Mouse (Mus musculus) adrenal gland, adult 8-10 months (tissue): Measurements from ENCODE around the gene Map3k21. TPM values are rescaled to one million over a fixed set of nuclear protein-coding genes. Genes with fewer than 3 reads are reported as not detected.

Experiments
- DNase-seq: peaks from one replicate; pipeline ENCODE4 v3.0.0; 2022
- total RNA-seq, 4 experiments: library from RNA; stranded (reverse); gene quantifications; 2 replicates each; pipeline ENCODE4 v1.2.4; 2022

The Map3k21 gene
- total RNA-seq, 4 experiments from 2014 or later: 1.5 to 2.9 (median 1.7) TPM

DNA sequence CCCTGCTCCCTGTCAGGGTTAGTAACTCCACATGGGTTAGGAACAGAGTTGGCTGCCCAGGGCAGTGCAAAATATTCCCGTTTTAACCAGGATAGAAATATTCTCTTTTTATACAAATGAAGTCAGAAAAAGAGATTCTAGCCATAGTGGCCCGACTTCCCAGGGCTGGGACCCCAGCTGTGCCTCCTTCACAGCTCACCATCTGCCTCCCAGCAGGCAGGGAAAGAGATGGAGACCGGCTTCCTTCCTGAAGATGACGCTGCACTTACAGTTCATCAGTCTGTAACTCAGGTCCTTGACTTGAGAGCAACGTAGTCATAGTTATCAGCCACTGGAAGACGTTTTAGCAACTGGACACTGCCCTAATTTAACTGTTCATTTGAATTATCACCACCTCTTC lies 70.6 kb downstream of the Map3k21 start:
- DNase-seq: no peak

DNA sequence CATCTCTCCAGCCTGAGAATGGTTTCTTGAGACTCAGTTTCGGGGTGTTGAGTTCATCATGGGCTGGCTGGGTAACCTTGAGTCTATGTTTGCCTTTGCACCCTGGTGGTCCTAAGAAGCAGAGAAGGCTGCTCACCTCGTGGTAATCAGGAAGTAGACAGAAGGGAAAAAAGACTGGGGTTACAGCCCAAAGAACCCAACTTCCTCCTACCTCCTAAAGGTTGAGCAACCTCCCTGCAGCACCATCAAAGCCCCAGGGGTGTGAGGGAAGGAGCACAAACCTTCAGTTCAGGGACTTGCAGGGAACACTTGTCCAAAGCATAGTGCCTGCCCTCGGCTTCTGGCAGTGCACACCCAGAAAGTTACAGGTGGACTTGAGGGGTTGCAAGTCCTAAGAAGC lies 73.3 kb downstream of the Map3k21 start:
- no peak for DNase-seq

DNA sequence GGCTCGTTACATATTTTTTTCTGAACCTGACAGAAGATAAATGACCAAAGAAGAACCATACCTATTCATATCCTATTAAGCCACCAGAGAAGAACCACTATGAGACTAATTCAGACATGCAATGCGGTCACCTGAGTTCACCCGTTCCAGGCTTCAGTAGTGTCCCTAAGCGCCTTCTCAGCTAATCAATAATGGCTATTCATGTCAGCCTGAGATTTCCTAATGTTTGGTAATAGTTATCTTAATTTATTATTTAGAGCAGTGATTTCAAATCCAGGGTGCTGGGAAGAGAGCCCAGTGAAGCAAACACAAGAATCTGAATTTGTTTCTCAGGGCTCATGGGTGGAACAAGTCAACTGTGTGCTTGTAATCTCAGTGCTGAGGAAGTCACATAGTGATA lies 73.9 kb downstream of the Map3k21 start:
- DNase-seq: no peak

DNA sequence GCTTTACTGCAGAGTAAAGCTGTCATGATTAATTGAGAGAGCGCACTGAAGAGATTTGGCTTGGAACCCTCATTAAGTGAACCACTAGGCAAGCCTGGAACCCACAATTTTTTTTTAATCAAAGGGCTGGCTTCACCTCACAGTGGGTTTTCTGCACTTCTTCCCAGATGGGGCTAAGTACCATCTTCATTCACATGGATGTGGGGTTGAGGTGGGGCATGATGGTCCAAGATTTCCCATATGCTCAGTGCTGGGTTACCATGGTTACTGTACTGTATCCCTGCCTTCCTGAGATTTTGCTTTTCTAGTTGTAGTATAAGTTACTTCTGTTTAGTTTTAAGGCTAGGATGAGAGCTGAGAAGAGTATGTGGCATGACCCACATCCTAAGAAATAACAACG lies 75.1 kb downstream of the Map3k21 start:
- DNase-seq: no peak

DNA sequence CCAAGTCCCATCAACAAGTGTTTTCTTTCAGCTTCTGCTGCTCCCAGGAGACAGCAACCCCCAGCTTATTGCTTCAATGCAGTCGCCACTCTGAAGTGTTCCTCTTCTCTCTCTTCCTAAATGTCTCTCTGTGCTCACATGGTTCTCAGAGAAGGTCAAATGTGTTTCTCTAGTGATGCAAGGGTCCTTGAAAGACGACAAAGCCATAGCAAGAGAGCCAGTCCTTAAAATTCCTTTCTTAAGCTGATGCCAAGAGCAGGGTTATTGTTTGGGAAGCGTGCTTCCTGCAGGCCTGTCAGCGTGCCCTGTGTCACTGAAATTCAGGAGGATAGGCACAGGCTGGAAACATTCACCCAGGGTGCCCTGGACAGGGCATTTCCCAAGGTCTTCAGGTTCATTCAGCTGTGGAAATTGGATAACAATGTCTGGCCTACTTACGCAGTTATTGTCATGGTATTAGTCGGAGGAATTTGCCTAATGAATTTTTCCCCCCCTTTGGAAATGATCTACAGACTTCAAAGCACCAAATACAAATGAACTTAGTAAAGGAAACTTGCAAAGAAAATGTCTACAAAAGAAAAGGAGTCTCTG lies 76.8 kb downstream of the Map3k21 start:
- DNase-seq: peak; percentile 25

DNA sequence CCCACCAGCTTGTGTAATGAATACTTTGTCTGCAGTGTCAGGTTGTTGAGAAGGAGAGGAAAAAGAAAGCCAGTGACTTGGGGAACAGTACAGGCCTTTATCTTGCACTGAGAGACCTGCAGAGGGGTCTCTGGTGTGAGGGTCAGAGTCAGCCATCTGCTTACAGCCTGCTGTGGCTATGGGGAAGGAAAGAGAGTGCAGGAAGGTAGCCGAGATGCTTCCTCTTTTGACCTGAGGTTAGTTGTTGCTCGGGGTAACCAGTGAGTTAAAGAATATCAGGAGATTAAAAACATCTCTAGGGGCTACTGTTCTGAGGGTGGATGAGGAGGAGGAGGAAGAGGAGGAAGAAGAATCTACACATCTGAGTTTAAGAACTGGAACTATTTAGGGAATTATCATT lies 77.7 kb downstream of the Map3k21 start:
- DNase-seq: no peak

DNA sequence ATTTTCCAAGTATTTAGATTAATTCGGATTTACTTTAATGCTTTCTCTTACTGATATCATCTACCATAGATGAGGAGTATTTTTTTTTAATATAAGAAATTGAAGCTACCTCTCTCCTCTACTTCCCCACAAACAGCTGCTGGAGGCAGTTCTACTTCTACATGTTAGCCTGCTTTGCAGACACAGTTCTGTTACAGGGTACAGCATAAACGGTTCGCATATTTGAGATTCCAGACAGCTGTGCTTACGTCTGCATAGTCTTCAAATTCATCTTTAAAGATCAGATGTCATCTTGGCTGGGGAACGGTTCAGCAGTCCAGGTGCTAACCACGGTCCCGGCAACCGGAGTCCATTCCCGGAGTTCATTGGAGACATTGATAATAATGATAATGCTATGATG lies 83.4 kb downstream of the Map3k21 start:
- DNase-seq: no peak

DNA sequence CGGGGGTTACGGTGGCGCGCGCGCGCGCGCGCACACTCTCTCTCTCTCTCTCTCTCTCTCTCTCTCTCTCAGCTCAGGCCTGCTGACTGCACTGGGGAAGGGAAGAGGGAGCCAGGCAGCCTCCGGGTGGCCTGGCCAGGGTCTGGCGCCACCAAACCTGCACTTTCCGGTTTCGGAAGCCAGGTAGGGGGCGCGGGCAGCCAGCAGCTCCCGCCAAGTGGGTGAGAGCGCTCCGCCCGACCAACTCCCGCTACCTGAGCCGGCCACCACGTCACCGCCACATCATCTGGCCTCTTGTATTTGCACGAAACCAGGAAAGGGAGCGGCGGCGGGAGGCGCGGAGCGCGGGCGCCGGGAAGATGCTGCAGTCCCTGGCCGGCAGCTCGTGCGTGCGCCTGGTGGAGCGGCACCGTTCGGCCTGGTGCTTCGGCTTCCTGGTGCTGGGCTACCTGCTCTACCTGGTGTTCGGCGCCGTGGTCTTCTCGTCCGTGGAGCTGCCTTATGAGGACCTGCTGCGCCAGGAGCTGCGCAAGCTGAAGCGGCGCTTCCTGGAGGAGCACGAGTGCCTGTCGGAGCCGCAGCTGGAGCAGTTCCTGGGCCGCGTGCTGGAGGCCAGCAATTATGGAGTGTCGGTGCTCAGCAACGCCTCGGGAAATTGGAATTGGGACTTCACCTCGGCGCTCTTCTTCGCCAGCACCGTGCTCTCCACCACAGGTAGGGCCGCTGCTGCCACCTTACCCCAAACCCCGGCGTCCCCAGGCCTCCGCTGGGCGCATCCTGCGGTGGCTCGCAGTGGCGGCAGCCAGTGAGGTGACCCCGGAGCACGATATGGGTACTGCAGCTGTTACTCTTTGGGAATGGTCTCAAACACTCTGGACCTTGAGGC lies 85.1 kb downstream of the Map3k21 start, which contains the start of gene Kcnk1:
Gene Kcnk1 (plus strand): TSS at position 70 of the 886 bp plus-strand sequence.
- no peak for DNase-seq

DNA sequence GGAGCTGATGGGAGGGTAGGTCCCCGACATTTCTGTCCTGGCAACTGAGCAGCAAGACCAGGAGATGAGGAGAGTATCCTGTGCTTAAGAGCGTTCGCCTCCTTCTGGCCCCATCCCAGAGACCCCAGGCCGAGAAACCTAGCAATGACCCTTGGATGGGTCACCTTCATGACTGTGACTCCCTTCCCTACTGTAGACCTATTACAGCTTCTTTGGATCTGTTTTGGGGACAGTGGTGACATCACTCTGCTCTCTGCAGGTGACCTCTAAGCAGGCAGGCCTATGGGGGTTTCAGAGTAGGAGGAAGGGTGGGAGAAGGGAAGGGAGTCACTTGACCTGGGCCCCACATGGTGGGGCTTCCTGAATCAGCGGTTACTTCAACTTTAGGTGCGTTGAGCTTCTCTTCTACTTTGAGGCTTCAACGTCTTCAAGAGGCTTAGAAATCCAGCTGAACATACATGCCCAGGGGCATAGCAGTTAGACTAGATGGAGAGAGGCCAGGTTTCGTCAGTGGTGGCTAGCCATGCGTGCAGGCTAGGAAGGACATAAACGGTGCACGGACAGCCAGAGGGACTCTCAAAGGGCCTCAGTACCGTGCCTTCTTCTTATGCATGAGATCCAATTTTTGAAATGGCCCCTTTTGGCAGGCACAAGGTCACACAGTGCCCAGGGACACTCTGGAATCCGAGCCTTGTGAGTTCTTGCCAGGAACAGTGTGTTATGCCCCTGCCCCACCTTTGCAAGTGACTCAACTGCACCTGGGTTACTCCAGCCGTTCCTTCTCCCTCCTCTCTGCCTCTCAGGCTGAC lies 86.0 kb downstream of the Map3k21 start:
- no peak for DNase-seq

DNA sequence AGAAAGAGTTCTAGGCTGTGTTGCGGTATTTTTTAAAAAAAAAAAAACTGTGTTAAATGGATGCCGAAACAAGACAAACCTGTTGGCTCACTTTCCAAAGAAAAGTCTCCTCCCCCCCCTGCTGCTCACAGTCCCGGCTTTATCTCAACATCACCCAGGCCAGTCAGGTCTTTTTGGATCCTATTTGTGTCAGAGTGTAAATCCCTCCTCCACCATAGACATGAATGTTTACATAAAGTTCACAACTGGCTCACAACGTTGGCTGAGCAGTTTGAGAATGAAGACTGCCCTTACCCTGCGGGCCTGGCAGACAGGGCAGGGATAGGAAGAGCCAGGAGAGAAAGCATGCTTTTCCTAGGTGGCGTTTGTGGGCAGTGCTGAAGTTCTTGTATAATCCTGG lies 86.7 kb downstream of the Map3k21 start:
- no peak for DNase-seq

Other genes with a start within 250 kb of the Map3k21 start
- gene Map10, start 240.6 kb upstream of the Map3k21 start, total RNA-seq: 1 to 10 TPM; 3.4 to 5.4 (median 4.9) TPM
- 10 to 100 TPM; 21.1 to 25.4 (median 23.7) TPM for gene Ntpcr, start 180.5 kb upstream of the Map3k21 start, total RNA-seq
- under 1 TPM; 0.29 to 0.77 (median 0.63) TPM for gene Pcnx2, start 12.1 kb upstream of the Map3k21 start, total RNA-seq
- 10 to 100 TPM in 2 of 4 experiments, 1 to 10 TPM in 2; 2.8 to 46.3 (median 18.4) TPM for gene Kcnk1, start 84.7 kb downstream of the Map3k21 start, total RNA-seq